In genomic region chr9:77995235-77995634, GRCm38 (mm10) we compare ENCODE assay signal across 38 mouse cellular contexts. TPM values are rescaled to one million over a fixed set of nuclear protein-coding genes. Genes with fewer than 3 reads are reported as not detected.
DNase-seq lines count a peak whose midpoint lies in the region; ATAC-seq and TF ChIP-seq lines count a peak whose summit lies in the region.
"Had no signal": no experiment of that assay in that cellular context is flagged by ENCODE, and none has a peak within 500 bp of the region (broad histone marks: within the 10 kb centered on the region; RNA-seq: fewer than 3 reads in every experiment).

No protein-coding gene starts in this region.

- DNase-seq in forebrain, embryonic 11.5 days (ENCODE audit: low spot score): peak; percentile 30
- no peak for DNase-seq in kidney, postnatal 36 days
- no peak for DNase-seq in spleen, postnatal 14 days (ENCODE audit: low spot score in 2 of 2)
- DNase-seq: adrenal gland, postnatal 14 days; cerebellum, adult 11-12 months; cerebellum, adult 9-11 months; heart, postnatal 14 days; kidney, adult 2 months; layer of hippocampus, adult 9-11 months; right cerebral cortex, adult 18-20 months; spleen, adult 18-20 months; thymus, postnatal 14 days had no signal

- no peaks in the 10 kb centered on the region for H3K27me3 ChIP-seq in forebrain, embryonic 11.5 days (ENCODE audit: control insufficient read depth, insufficient read depth, low read length)
- no peaks in the 10 kb centered on the region for H3K27me3 ChIP-seq in forebrain, embryonic 13.5 days
- no peaks in the 10 kb centered on the region for H3K27me3 ChIP-seq in liver, embryonic 16.5 days (ENCODE audit: control insufficient read depth, insufficient read depth, low read depth, low read length)
- H3K27me3 ChIP-seq: CH12.LX; embryonic facial prominence, embryonic 13.5 days; hindbrain, embryonic 12.5 days; intestine, embryonic 15.5 days; limb, embryonic 15.5 days; lung, embryonic 15.5 days; neural tube, embryonic 12.5 days had no signal

- no peak overlapping the region for H3K4me3 ChIP-seq in forebrain, embryonic 11.5 days (ENCODE audit: low read depth, low read length)
- no peak overlapping the region for H3K4me3 ChIP-seq in forebrain, embryonic 13.5 days
- H3K4me3 ChIP-seq in bone marrow, adult 2 months (replicated peaks; ENCODE audit: control insufficient read depth, low read depth, low read length): no peak overlapping the region
- H3K4me3 ChIP-seq in liver, embryonic 16.5 days (ENCODE audit: low read depth, low read length): peak overlapping the region; percentile 28; the same call in 1 of the 2 replicates
- H3K4me3 ChIP-seq: embryonic facial prominence, embryonic 13.5 days; hindbrain, embryonic 12.5 days; intestine, embryonic 15.5 days; limb, embryonic 10.5 days; limb, embryonic 15.5 days; lung, embryonic 15.5 days; midbrain, embryonic 10.5 days; myocyte; neural tube, embryonic 12.5 days had no signal

- H3K4me1 ChIP-seq in forebrain, embryonic 11.5 days (replicated peaks; ENCODE audit: control insufficient read depth, insufficient read depth, low read length): no peaks in the 10 kb centered on the region
- H3K4me1 ChIP-seq in forebrain, embryonic 13.5 days: no peaks in the 10 kb centered on the region
- H3K4me1 ChIP-seq in bone marrow, adult 2 months (ENCODE audit: control insufficient read depth, insufficient read depth, low read length): no peaks in the 10 kb centered on the region; the same call in none of the 2 replicates
- H3K4me1 ChIP-seq in liver, embryonic 16.5 days (ENCODE audit: control insufficient read depth, low read depth, low read length): peaks cover 30% of the 10 kb centered on the region
- H3K4me1 ChIP-seq: embryonic facial prominence, embryonic 13.5 days; hindbrain, embryonic 12.5 days; intestine, embryonic 15.5 days; limb, embryonic 10.5 days; limb, embryonic 15.5 days; lung, embryonic 15.5 days; neural tube, embryonic 12.5 days had no signal

- no peak for TF ChIP-seq POLR2A in bone marrow, adult 2 months (IDR thresholded peaks at IDR 0.05; ENCODE audit: borderline replicate concordance, control insufficient read depth, low read depth, low read length)

- H3K27ac ChIP-seq in forebrain, embryonic 11.5 days (ENCODE audit: low read depth, low read length): no peak overlapping the region
- H3K27ac ChIP-seq in forebrain, embryonic 13.5 days: no peak overlapping the region
- 0 out of 2 replicates have a peak overlapping the region, but pooled peaks have one; percentile 10 for H3K27ac ChIP-seq in bone marrow, adult 2 months (ENCODE audit: control insufficient read depth, insufficient read depth, low read depth, low read length, poor library complexity)
- peak overlapping the region; percentile 94 for H3K27ac ChIP-seq in liver, embryonic 16.5 days (ENCODE audit: low read length)
- H3K27ac ChIP-seq: embryonic facial prominence, embryonic 13.5 days; hindbrain, embryonic 12.5 days; hindbrain, postnatal 0 days; intestine, embryonic 15.5 days; kidney, postnatal 0 days; limb, embryonic 10.5 days; limb, embryonic 15.5 days; lung, embryonic 15.5 days; midbrain, embryonic 10.5 days; neural tube, embryonic 12.5 days had no signal

- no peaks in the 10 kb centered on the region for H3K9me3 ChIP-seq in forebrain, embryonic 11.5 days (ENCODE audit: control insufficient read depth, low read length)
- H3K9me3 ChIP-seq in forebrain, embryonic 13.5 days (replicated peaks): no peaks in the 10 kb centered on the region
- no peaks in the 10 kb centered on the region for H3K9me3 ChIP-seq in liver, embryonic 16.5 days (replicated peaks; ENCODE audit: control insufficient read depth, low read length)
- H3K9me3 ChIP-seq: embryonic facial prominence, embryonic 13.5 days; hindbrain, embryonic 12.5 days; intestine, embryonic 15.5 days; limb, embryonic 10.5 days; limb, embryonic 15.5 days; lung, embryonic 15.5 days; midbrain, embryonic 10.5 days; neural tube, embryonic 12.5 days had no signal

- H3K9ac ChIP-seq in forebrain, embryonic 11.5 days (ENCODE audit: low read length): no peak overlapping the region
- H3K9ac ChIP-seq in forebrain, embryonic 13.5 days: no peak overlapping the region
- peak overlapping the region; percentile 36; the same call in 1 of the 2 replicates for H3K9ac ChIP-seq in liver, embryonic 16.5 days (ENCODE audit: low read depth, low read length)
- H3K9ac ChIP-seq: embryonic facial prominence, embryonic 13.5 days; hindbrain, embryonic 12.5 days; intestine, embryonic 15.5 days; limb, embryonic 15.5 days; lung, embryonic 15.5 days; neural tube, embryonic 12.5 days had no signal

- no peak for TF ChIP-seq CTCF in bone marrow, adult 2 months (IDR thresholded peaks at IDR 0.05; ENCODE audit: control insufficient read depth, insufficient read depth, low read length)

- no peaks in the 10 kb centered on the region for H3K36me3 ChIP-seq in forebrain, embryonic 11.5 days (ENCODE audit: control insufficient read depth, insufficient read depth, low read length)
- no peaks in the 10 kb centered on the region for H3K36me3 ChIP-seq in forebrain, embryonic 13.5 days (ENCODE audit: poor library complexity, severe bottlenecking)
- H3K36me3 ChIP-seq in liver, embryonic 16.5 days (ENCODE audit: control insufficient read depth, insufficient read depth): no peaks in the 10 kb centered on the region
- H3K36me3 ChIP-seq: embryonic facial prominence, embryonic 13.5 days; hindbrain, embryonic 12.5 days; intestine, embryonic 15.5 days; limb, embryonic 10.5 days; limb, embryonic 15.5 days; lung, embryonic 15.5 days; midbrain, embryonic 10.5 days; neural tube, embryonic 12.5 days had no signal

- no peak for ATAC-seq in forebrain, embryonic 11.5 days (replicated peaks; ENCODE audit: low FRiP score)
- ATAC-seq in forebrain, embryonic 13.5 days: no peak
- ATAC-seq in hematopoietic stem cell, adult 5-6 weeks (replicated peaks in 1 of 2; ENCODE audit: insufficient read depth in 1 of 2, low FRiP score in 2 of 2, low TSS enrichment in 1 of 2, low read depth in 1 of 2, poor library complexity in 2 of 2, severe bottlenecking in 2 of 2): peak; percentile 47 to 71; a peak in 2 of 4 replicates
- ATAC-seq in liver, embryonic 16.5 days (ENCODE audit: low read depth): no peak
- ATAC-seq: forebrain, embryonic 14.5 days; hindbrain, postnatal 0 days; intestine, embryonic 15.5 days; midbrain, embryonic 16.5 days had no signal

- 79% methylated on average over 9 of the region's 9 CpGs for WGBS in forebrain, embryonic 11.5 days
- 80% methylated on average over 9 of the region's 9 CpGs for WGBS in forebrain, embryonic 13.5 days
- 27% methylated on average over 9 of the region's 9 CpGs for WGBS in bone marrow, adult 2 months
- 56% methylated on average over 9 of the region's 9 CpGs for WGBS in liver, embryonic 16.5 days (ENCODE audit: insufficient replicate concordance)

- H3K4me2 ChIP-seq in forebrain, embryonic 11.5 days (ENCODE audit: low read depth, low read length, severe bottlenecking): no peak overlapping the region
- H3K4me2 ChIP-seq in forebrain, embryonic 13.5 days: no peak overlapping the region
- peak overlapping the region; percentile 52 for H3K4me2 ChIP-seq in liver, embryonic 16.5 days (ENCODE audit: low read depth, low read length)
- H3K4me2 ChIP-seq: embryonic facial prominence, embryonic 13.5 days; hindbrain, embryonic 12.5 days; intestine, embryonic 15.5 days; limb, embryonic 15.5 days; lung, embryonic 15.5 days; neural tube, embryonic 12.5 days had no signal

RNA-seq across cellular contexts. Expression of gene Gcm1, which starts 56.5 kb away (rescaled TPM):
- polyA plus RNA-seq in forebrain, embryonic 11.5 days (2014; fragmentation: Nextera tagmentation; extraction: Ambion mirVana): not detected in 2 replicates
- not detected in 2 replicates for polyA plus RNA-seq in forebrain, embryonic 13.5 days (2015; fragmentation: Nextera tagmentation; extraction: Ambion mirVana)
- polyA plus RNA-seq in bone marrow, adult 2 months (2011; ENCODE audit: insufficient read depth, insufficient read length, low replicate concordance, missing spikeins): not detected in 2 replicates
- not detected in 2 replicates for total RNA-seq in hematopoietic stem cell, adult 5-6 weeks (2017)
- polyA plus RNA-seq in liver, embryonic 16.5 days (2015; fragmentation: Nextera tagmentation; extraction: Ambion mirVana): not detected in 2 replicates
- total RNA-seq: adrenal gland, postnatal 14 days; CH12.LX; gastrocnemius, adult 18-20 months; gastrocnemius, postnatal 4 days; heart, postnatal 14 days; left cerebral cortex, postnatal 10 days; megakaryocyte progenitor cell, adult 5-6 weeks had no signal
- polyA plus RNA-seq: C2C12; forebrain, embryonic 14.5 days; heart, embryonic 14.5 days; hindbrain, embryonic 12.5 days; intestine, embryonic 15.5 days; large intestine, adult 2 months; limb, embryonic 10.5 days; limb, embryonic 15.5 days; midbrain, embryonic 10.5 days; midbrain, embryonic 16.5 days; myocyte; neural tube, embryonic 12.5 days; urinary bladder, adult 2 months had no signal

Comparison
In these comparisons a context has a peak if more than half of its experiments do, and no peak if none do; other contexts are left out.
1. ATAC-seq: peak in hematopoietic stem cell, adult 5-6 weeks (2 of 2); none in forebrain, embryonic 11.5 days (single experiment), forebrain, embryonic 13.5 days (single experiment) and liver, embryonic 16.5 days (single experiment).
2. H3K27ac ChIP-seq: peak in bone marrow, adult 2 months (single experiment) and liver, embryonic 16.5 days (single experiment); none in forebrain, embryonic 11.5 days (single experiment) and forebrain, embryonic 13.5 days (single experiment).